Mouse (Mus musculus): ENCODE results near the gene Tmem87a. TPM values are rescaled to one million over a fixed set of nuclear protein-coding genes. Genes with fewer than 3 reads are reported as not detected.

The Tmem87a gene
- total and polyA plus RNA-seq, 3 experiments = 23.9 to 28.0 TPM; not detected in 1

DNA sequence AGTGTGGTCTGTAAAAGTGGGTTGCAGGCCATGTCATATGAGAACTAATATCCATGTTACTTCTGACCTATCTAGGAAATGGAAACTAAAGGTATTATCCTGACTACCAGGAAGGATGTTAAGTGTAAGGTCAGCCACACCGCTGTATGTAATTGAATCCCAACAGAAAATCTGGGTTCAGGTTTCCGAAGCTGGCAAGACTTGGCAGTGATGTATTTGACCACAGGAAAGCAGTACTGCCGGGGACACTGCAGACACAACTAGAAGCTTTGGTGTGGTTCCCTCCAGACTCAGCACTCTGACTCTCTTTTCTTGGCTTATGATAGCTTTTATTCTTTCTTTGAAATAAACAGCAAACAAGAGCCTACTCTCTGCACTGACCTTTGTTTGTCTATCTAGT is 37.4 kb downstream of the Tmem87a start:
- no peak for DNase-seq (ENCODE audit: low read depth, low spot score)
- no peak for TF ChIP-seq GABPA (IDR thresholded peaks at IDR 0.05; ENCODE audit: low read depth, low read length)
- TF ChIP-seq JUND (IDR thresholded peaks at IDR 0.05; ENCODE audit: low read depth, low read length) = no peak
- no peak for TF ChIP-seq USF1 (IDR thresholded peaks at IDR 0.05; ENCODE audit: low read depth, low read length)
- TF ChIP-seq ELF1 (IDR thresholded peaks at IDR 0.05; ENCODE audit: low read depth, low read length) = no peak
- TF ChIP-seq ZC3H11A (IDR thresholded peaks at IDR 0.05; ENCODE audit: low read depth, low read length) = no peak
- no peak for TF ChIP-seq CHD2 (IDR thresholded peaks at IDR 0.05; ENCODE audit: low read length)
- no peak for TF ChIP-seq ZKSCAN1 (IDR thresholded peaks at IDR 0.05; ENCODE audit: low read depth, low read length)
- no peak for TF ChIP-seq MAFK (IDR thresholded peaks at IDR 0.05; ENCODE audit: borderline replicate concordance, low read depth, low read length)
- H3K9ac ChIP-seq (ENCODE audit: control insufficient read depth, low read depth, low read length, poor library complexity, severe bottlenecking) = no peak overlapping the region
- no peak overlapping the region for H3K4me3 ChIP-seq (ENCODE audit: control insufficient read depth in 1 of 2, insufficient read depth in 1 of 2, low read depth in 2 of 2, low read length in 2 of 2)
- no peaks in the 10 kb centered on the region for H3K79me2 ChIP-seq (ENCODE audit: control insufficient read depth, insufficient read depth, low read length, poor library complexity)
- H3K27ac ChIP-seq (ENCODE audit: control insufficient read depth, low read depth, low read length) = no peak overlapping the region
- no peaks in the 10 kb centered on the region for H3K27me3 ChIP-seq (ENCODE audit: control insufficient read depth in 1 of 2, insufficient read depth in 2 of 2, low read length in 2 of 2)
- H3K9me3 ChIP-seq (replicated peaks; ENCODE audit: insufficient read depth, low read length) = no peaks in the 10 kb centered on the region
- H3K4me1 ChIP-seq (ENCODE audit: control insufficient read depth in 1 of 2, insufficient read depth in 2 of 2, low read length in 2 of 2) = no peaks in the 10 kb centered on the region
- peaks cover 2 to 10% of the 10 kb centered on the region in 2 experiments; a peak in 2 of 4 replicates for H3K36me3 ChIP-seq (ENCODE audit: control insufficient read depth in 1 of 2, insufficient read depth in 2 of 2, low read length in 2 of 2)

DNA sequence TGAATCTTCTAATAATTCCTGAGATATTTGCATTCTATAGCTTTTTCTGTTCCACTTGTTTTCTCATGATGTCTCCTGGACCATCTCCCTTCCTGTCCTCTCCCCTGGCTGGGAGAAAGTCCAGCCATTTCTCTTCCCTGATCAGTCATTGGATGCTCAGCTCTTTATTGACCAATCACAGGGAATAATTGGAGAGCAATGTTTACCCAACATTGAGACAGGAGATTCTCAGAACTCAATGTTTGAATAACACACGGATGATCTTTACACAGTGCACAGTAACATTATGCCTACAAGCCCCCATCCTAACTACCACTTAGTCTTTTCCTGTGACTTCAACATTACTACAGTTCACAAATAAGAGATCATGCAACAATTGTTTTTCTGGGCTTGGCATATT is 43.5 kb downstream of the Tmem87a start:
- Histone ChIP-seq H3K27ac (ENCODE audit: control insufficient read depth, low read depth, low read length) (no peak overlapping the region), H3K4me3 (ENCODE audit: control insufficient read depth in 1 of 2, insufficient read depth in 1 of 2, low read depth in 2 of 2, low read length in 2 of 2) (no peak overlapping the region), H3K9ac (ENCODE audit: control insufficient read depth, low read depth, low read length, poor library complexity, severe bottlenecking) (no peak overlapping the region), H3K9me3 (replicated peaks; ENCODE audit: insufficient read depth, low read length) (no peaks in the 10 kb centered on the region), H3K79me2 (ENCODE audit: control insufficient read depth, insufficient read depth, low read length, poor library complexity) (no peaks in the 10 kb centered on the region), H3K4me1 (ENCODE audit: control insufficient read depth in 1 of 2, insufficient read depth in 2 of 2, low read length in 2 of 2) (no peaks in the 10 kb centered on the region), H3K36me3 (ENCODE audit: control insufficient read depth in 1 of 2, insufficient read depth in 2 of 2, low read length in 2 of 2) (peaks cover 0 to 17% of the 10 kb centered on the region in 2 experiments; a peak in 2 of 4 replicates), H3K27me3 (ENCODE audit: control insufficient read depth in 1 of 2, insufficient read depth in 2 of 2, low read length in 2 of 2) (no peaks in the 10 kb centered on the region)
- TF ChIP-seq UBTF (IDR thresholded peaks at IDR 0.05; ENCODE audit: borderline replicate concordance, insufficient read depth, low read depth, low read length) (no peak), USF2 (IDR thresholded peaks at IDR 0.05; ENCODE audit: borderline replicate concordance in 1 of 2, insufficient read depth in 1 of 2, low read depth in 1 of 2, low read length in 2 of 2) (no peak), EP300 (IDR thresholded peaks at IDR 0.05; ENCODE audit: low read depth in 1 of 2, low read length in 2 of 2) (no peak), TBP (IDR thresholded peaks at IDR 0.05; ENCODE audit: low read depth, low read length) (no peak), JUND (IDR thresholded peaks at IDR 0.05; ENCODE audit: low read depth, low read length) (no peak), POLR2A (IDR thresholded peaks at IDR 0.05; ENCODE audit: control insufficient read depth in 1 of 2, insufficient read depth in 1 of 2, low read depth in 1 of 2, low read length in 2 of 2, poor library complexity in 1 of 2) (no peak), GABPA (IDR thresholded peaks at IDR 0.05; ENCODE audit: low read depth, low read length) (no peak), MEF2A (IDR thresholded peaks at IDR 0.05; ENCODE audit: extremely low read depth, insufficient replicate concordance, low read depth, low read length, poor library complexity, severe bottlenecking) (no peak), RAD21 (IDR thresholded peaks at IDR 0.05; ENCODE audit: low read depth, low read length) (no peak), POLR2AphosphoS5 (IDR thresholded peaks at IDR 0.05; ENCODE audit: borderline replicate concordance, low read depth, low read length) (no peak), TAL1 (IDR thresholded peaks at IDR 0.05; ENCODE audit: low read length) (no peak), TCF12 (IDR thresholded peaks at IDR 0.05; ENCODE audit: low read depth, low read length) (no peak), MAFK (IDR thresholded peaks at IDR 0.05; ENCODE audit: borderline replicate concordance, low read depth, low read length) (no peak)
- DNase-seq (ENCODE audit: low read depth, low spot score) = no peak

Data from MEL (cell line).